In the genomic region with DNA sequence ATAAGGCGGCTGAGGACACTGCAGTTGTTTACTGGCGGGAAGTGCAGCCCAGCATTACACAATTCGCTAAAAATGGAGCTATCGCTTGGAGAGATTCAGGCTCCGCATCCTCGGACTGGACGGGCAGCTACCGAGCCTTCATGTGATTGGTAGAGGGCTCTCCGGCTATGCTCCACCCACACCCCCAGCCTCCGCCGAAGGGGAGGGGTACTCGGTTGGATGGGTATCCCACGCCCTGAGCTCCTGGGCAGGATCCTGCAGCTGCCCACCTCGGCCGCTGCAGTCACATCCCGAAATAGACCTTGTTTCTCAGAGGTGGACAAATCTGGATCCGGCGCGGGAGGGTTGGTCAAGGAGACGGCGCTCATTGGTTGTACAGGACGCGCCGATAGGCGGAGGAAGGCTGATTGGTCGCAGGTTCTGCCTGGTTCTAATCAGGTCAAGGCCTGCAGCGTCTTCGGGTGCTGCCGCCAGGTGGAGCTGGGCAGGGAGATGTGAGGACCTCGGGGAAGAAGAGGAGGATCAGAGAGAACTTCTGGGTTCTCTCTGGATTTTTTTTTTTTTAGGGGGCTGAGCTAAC, we compare ENCODE assay signal across 8 mouse cellular contexts. TPM values are rescaled to one million over a fixed set of nuclear protein-coding genes. Genes with fewer than 3 reads are reported as not detected.
DNase-seq lines count a peak whose midpoint lies in the region; ATAC-seq and TF ChIP-seq lines count a peak whose summit lies in the region.

No protein-coding gene starts in this region.

- ATAC-seq in forebrain, embryonic 11.5 days (replicated peaks; ENCODE audit: low FRiP score), result peak; percentile 98
- ATAC-seq in heart, postnatal 0 days (ENCODE audit: insufficient read depth, low read depth), result peak; percentile 97
- peak; percentile 95 for ATAC-seq in liver, embryonic 16.5 days (ENCODE audit: low read depth)
- peak; percentile 97 for ATAC-seq in neural tube, embryonic 13.5 days (ENCODE audit: low read depth)

- no peaks in the 10 kb centered on the region for H3K79me2 ChIP-seq in CH12.LX (replicated peaks; ENCODE audit: control insufficient read depth, extremely low read depth, insufficient read depth, poor library complexity, severe bottlenecking)

- in situ Hi-C loops in CH12.LX (cut with MboI; ENCODE audit: low pct_ligation_motif_present, low pct_unique_long_range_greater_than_20kb, low sequenced_read_pairs), result loop anchor here (10.0 kb wide), 3 partner anchors 204 to 324 kb away; a partner anchor contains a TSS

- H3K4me2 ChIP-seq in CH12.LX (ENCODE audit: insufficient read depth, low read depth, poor library complexity, severe bottlenecking), result peak overlapping the region; percentile 88
- H3K4me2 ChIP-seq in forebrain, embryonic 11.5 days (ENCODE audit: low read depth, low read length, severe bottlenecking), result peak overlapping the region; percentile 73
- H3K4me2 ChIP-seq in heart, postnatal 0 days (ENCODE audit: low read depth, low read length), result peak overlapping the region; percentile 75
- peak overlapping the region; percentile 80 for H3K4me2 ChIP-seq in liver, embryonic 16.5 days (ENCODE audit: low read depth, low read length)
- peak overlapping the region; percentile 80 for H3K4me2 ChIP-seq in neural tube, embryonic 13.5 days

- TF ChIP-seq EP300 in CH12.LX (IDR thresholded peaks at IDR 0.05; ENCODE audit: low read length), result no peak
- peak; percentile 81 for TF ChIP-seq EP300 in heart, postnatal 0 days (IDR thresholded peaks at IDR 0.05; ENCODE audit: low read depth)

- under 1% methylated on average over 30 of the region's 30 CpGs for WGBS in forebrain, embryonic 11.5 days
- WGBS in heart, postnatal 0 days, result under 1% methylated on average over 30 of the region's 30 CpGs
- under 1% methylated on average over 30 of the region's 30 CpGs for WGBS in liver, embryonic 16.5 days (ENCODE audit: insufficient replicate concordance)
- under 1% methylated on average over 30 of the region's 30 CpGs for WGBS in neural tube, embryonic 13.5 days

- peak overlapping the region; percentile 4; the same call in 1 of the 2 replicates for H3K9ac ChIP-seq in CH12.LX (ENCODE audit: insufficient read depth, low read depth)
- H3K9ac ChIP-seq in forebrain, embryonic 11.5 days (ENCODE audit: low read length), result peak overlapping the region; percentile 56
- H3K9ac ChIP-seq in heart, postnatal 0 days (replicated peaks; ENCODE audit: low read depth, low read length), result peak overlapping the region; percentile 54
- no peak overlapping the region for H3K9ac ChIP-seq in liver, embryonic 16.5 days (ENCODE audit: low read depth, low read length)
- H3K9ac ChIP-seq in neural tube, embryonic 13.5 days, result peak overlapping the region; percentile 67

- peaks cover 0 to 19% of the 10 kb centered on the region in 2 experiments; a peak in 2 of 4 replicates for H3K4me1 ChIP-seq in CH12.LX (ENCODE audit: control insufficient read depth in 1 of 2, insufficient read depth in 2 of 2)
- peaks cover 4% of the 10 kb centered on the region for H3K4me1 ChIP-seq in forebrain, embryonic 11.5 days (replicated peaks; ENCODE audit: control insufficient read depth, insufficient read depth, low read length)
- H3K4me1 ChIP-seq in heart, postnatal 0 days (ENCODE audit: control insufficient read depth, insufficient read depth), result 0 out of 2 replicates have a peak, but pooled peaks cover 8% of the 10 kb centered on the region
- peaks cover 8% of the 10 kb centered on the region for H3K4me1 ChIP-seq in liver, embryonic 16.5 days (ENCODE audit: control insufficient read depth, low read depth, low read length)
- H3K4me1 ChIP-seq in neural tube, embryonic 13.5 days (replicated peaks), result peaks cover 9% of the 10 kb centered on the region
- H3K4me1 ChIP-seq in testis, adult 2 months (ENCODE audit: control insufficient read depth, insufficient read depth, low read length), result peaks cover 15% of the 10 kb centered on the region

- H3K27me3 ChIP-seq in CH12.LX (replicated peaks), result peaks cover 88% of the 10 kb centered on the region
- no peaks in the 10 kb centered on the region; the same call in 1 of the 2 replicates for H3K27me3 ChIP-seq in forebrain, embryonic 11.5 days (ENCODE audit: control insufficient read depth, insufficient read depth, low read length)
- H3K27me3 ChIP-seq in heart, postnatal 0 days (ENCODE audit: control insufficient read depth, insufficient read depth, low read length), result no peaks in the 10 kb centered on the region
- H3K27me3 ChIP-seq in liver, embryonic 16.5 days (ENCODE audit: control insufficient read depth, insufficient read depth, low read depth, low read length), result peaks cover 12% of the 10 kb centered on the region
- H3K27me3 ChIP-seq in neural tube, embryonic 13.5 days, result peaks cover 24% of the 10 kb centered on the region
- no peaks in the 10 kb centered on the region; the same call in 1 of the 2 replicates for H3K27me3 ChIP-seq in testis, adult 2 months (ENCODE audit: control insufficient read depth, insufficient read depth, low read length)

- peak; percentile 41; the same call in 1 of the 2 replicates for TF ChIP-seq POLR2A in CH12.LX (IDR thresholded peaks at IDR 0.05; ENCODE audit: low read depth, low read length)
- no peak; the same call in 1 of the 2 replicates for TF ChIP-seq POLR2A in testis, adult 2 months (IDR thresholded peaks at IDR 0.05; ENCODE audit: control insufficient read depth, low read depth, low read length)

- dilution Hi-C loops in CH12.LX (cut with MboI; ENCODE audit: extremely low pct_ligation_motif_present, extremely low pct_unique_long_range_greater_than_20kb, low sequenced_read_pairs), result no loop called here

- peak; percentile 35 to 96; a peak in 3 of 4 replicates for TF ChIP-seq CTCF in CH12.LX (conservative IDR thresholded peaks at IDR 0.05 in 1 of 2, IDR thresholded peaks at IDR 0.05 in 1 of 2; ENCODE audit: low read depth in 2 of 2, low read length in 2 of 2)
- peak; percentile 95 for TF ChIP-seq CTCF in heart, postnatal 0 days (IDR thresholded peaks at IDR 0.05; ENCODE audit: low read depth)
- peak; percentile 50; the same call in 1 of the 2 replicates for TF ChIP-seq CTCF in testis, adult 2 months (IDR thresholded peaks at IDR 0.05; ENCODE audit: control insufficient read depth, insufficient read depth, insufficient replicate concordance, low read depth, low read length)

- H3K4me3 ChIP-seq in CH12.LX (replicated peaks in 1 of 3; ENCODE audit: low read depth in 2 of 3, low read length in 2 of 3, poor library complexity in 1 of 3), result peak overlapping the region; percentile 58 to 59 (median 59)
- H3K4me3 ChIP-seq in forebrain, embryonic 11.5 days (ENCODE audit: low read depth, low read length), result peak overlapping the region; percentile 47
- peak overlapping the region; percentile 50 for H3K4me3 ChIP-seq in heart, postnatal 0 days (ENCODE audit: low read depth, low read length)
- H3K4me3 ChIP-seq in liver, embryonic 16.5 days (ENCODE audit: low read depth, low read length), result peak overlapping the region; percentile 59
- peak overlapping the region; percentile 49 for H3K4me3 ChIP-seq in neural tube, embryonic 13.5 days
- peak overlapping the region; percentile 81 for H3K4me3 ChIP-seq in testis, adult 2 months (ENCODE audit: control insufficient read depth, low read depth, low read length)

- peak; percentile 96 for DNase-seq in CH12.LX (ENCODE audit: extremely low read depth)
- peak; percentile 79 for DNase-seq in c-Kit-positive CD71-positive TER-119-negative erythroid progenitor cells, embryonic 14.5 days (ENCODE audit: low read depth)
- DNase-seq in forebrain, embryonic 11.5 days (ENCODE audit: low spot score), result peak; percentile 95
- DNase-seq in heart, postnatal 0 days (ENCODE audit: low spot score), result peak; percentile 98
- peak; percentile 95 to 96 for DNase-seq in kidney, postnatal 4 days

- no peak overlapping the region for H3K27ac ChIP-seq in CH12.LX (ENCODE audit: insufficient read depth, low read depth)
- H3K27ac ChIP-seq in forebrain, embryonic 11.5 days (ENCODE audit: low read depth, low read length), result no peak overlapping the region; the same call in 1 of the 2 replicates
- peak overlapping the region; percentile 92 for H3K27ac ChIP-seq in heart, postnatal 0 days (ENCODE audit: low read depth)
- no peak overlapping the region for H3K27ac ChIP-seq in liver, embryonic 16.5 days (ENCODE audit: low read length)
- peak overlapping the region; percentile 82 for H3K27ac ChIP-seq in neural tube, embryonic 13.5 days (replicated peaks)
- peak overlapping the region; percentile 59 for H3K27ac ChIP-seq in testis, adult 2 months (ENCODE audit: control insufficient read depth, insufficient read depth, low read depth, low read length)

- H3K36me3 ChIP-seq in CH12.LX (replicated peaks in 1 of 2; ENCODE audit: control insufficient read depth in 1 of 2, insufficient read depth in 1 of 2, low read length in 1 of 2), result no peaks in the 10 kb centered on the region
- no peaks in the 10 kb centered on the region for H3K36me3 ChIP-seq in forebrain, embryonic 11.5 days (ENCODE audit: control insufficient read depth, insufficient read depth, low read length)
- no peaks in the 10 kb centered on the region for H3K36me3 ChIP-seq in heart, postnatal 0 days (replicated peaks; ENCODE audit: control insufficient read depth, insufficient read depth, low read length)
- no peaks in the 10 kb centered on the region for H3K36me3 ChIP-seq in liver, embryonic 16.5 days (ENCODE audit: control insufficient read depth, insufficient read depth)
- no peaks in the 10 kb centered on the region for H3K36me3 ChIP-seq in neural tube, embryonic 13.5 days
- no peaks in the 10 kb centered on the region for H3K36me3 ChIP-seq in testis, adult 2 months (ENCODE audit: control insufficient read depth, insufficient read depth, low read length)

- H3K9me3 ChIP-seq in CH12.LX (replicated peaks; ENCODE audit: low read length), result no peaks in the 10 kb centered on the region
- H3K9me3 ChIP-seq in forebrain, embryonic 11.5 days (ENCODE audit: control insufficient read depth, low read length), result no peaks in the 10 kb centered on the region
- no peaks in the 10 kb centered on the region for H3K9me3 ChIP-seq in heart, postnatal 0 days (replicated peaks; ENCODE audit: control insufficient read depth, low read length)
- no peaks in the 10 kb centered on the region for H3K9me3 ChIP-seq in liver, embryonic 16.5 days (replicated peaks; ENCODE audit: control insufficient read depth, low read length)
- H3K9me3 ChIP-seq in neural tube, embryonic 13.5 days, result no peaks in the 10 kb centered on the region

- TF ChIP-seq RAD21 in CH12.LX (IDR thresholded peaks at IDR 0.05; ENCODE audit: low read depth, low read length), result peak; percentile 74

RNA-seq across cellular contexts. Expression of a gene that starts 14.1 kb away (rescaled TPM):
- total RNA-seq in CH12.LX (2012; rRNA removed) (not detected in 2 replicates), CH12.LX (2014; rRNA removed) (not detected in 2 replicates)
- polyA plus RNA-seq in CH12.LX (2012; ENCODE audit: insufficient read length, low read depth), result not detected in 2 replicates
- not detected in 2 replicates for polyA plus RNA-seq in forebrain, embryonic 11.5 days (2014; fragmentation: Nextera tagmentation; extraction: Ambion mirVana)
- total RNA-seq in heart, postnatal 0 days (2014; rRNA removed; ENCODE audit: low replicate concordance), result not detected in 2 replicates
- not detected in 2 replicates for polyA plus RNA-seq in heart, postnatal 0 days (2015; fragmentation: Nextera tagmentation; extraction: Ambion mirVana)
- not detected in 2 replicates for polyA plus RNA-seq in liver, embryonic 16.5 days (2015; fragmentation: Nextera tagmentation; extraction: Ambion mirVana)
- polyA plus RNA-seq in neural tube, embryonic 13.5 days (2015; fragmentation: Nextera tagmentation; extraction: Ambion mirVana), result not detected in 2 replicates
- not detected in 2 replicates for polyA plus RNA-seq in testis, adult 2 months (2012; rRNA removed)

RNA-seq across cellular contexts. Expression of a gene that starts 14.3 kb away (rescaled TPM):
- total RNA-seq in CH12.LX (2012; rRNA removed), result 0.04 TPM in 1 of 2 replicates, not detected in the other
- total RNA-seq in CH12.LX (2014; rRNA removed), result not detected in 2 replicates
- 0.08 and 0.17 TPM in 2 replicates for polyA plus RNA-seq in CH12.LX (2012; ENCODE audit: insufficient read length, low read depth)
- 8.7 and 10.1 TPM in 2 replicates for polyA plus RNA-seq in forebrain, embryonic 11.5 days (2014; fragmentation: Nextera tagmentation; extraction: Ambion mirVana)
- total RNA-seq in heart, postnatal 0 days (2014; rRNA removed; ENCODE audit: low replicate concordance), result 0.92 and 1.9 TPM in 2 replicates
- 0.63 and 0.89 TPM in 2 replicates for polyA plus RNA-seq in heart, postnatal 0 days (2015; fragmentation: Nextera tagmentation; extraction: Ambion mirVana)
- polyA plus RNA-seq in liver, embryonic 16.5 days (2015; fragmentation: Nextera tagmentation; extraction: Ambion mirVana), result 0.07 TPM in 1 of 2 replicates, not detected in the other
- 50.1 and 50.4 TPM in 2 replicates for polyA plus RNA-seq in neural tube, embryonic 13.5 days (2015; fragmentation: Nextera tagmentation; extraction: Ambion mirVana)
- 28.1 and 31.3 TPM in 2 replicates for polyA plus RNA-seq in testis, adult 2 months (2012; rRNA removed)

RNA-seq across cellular contexts. Expression of a gene that starts 15.8 kb away (rescaled TPM):
- 20.5 and 22.6 TPM in 2 replicates for total RNA-seq in CH12.LX (2012; rRNA removed)
- total RNA-seq in CH12.LX (2014; rRNA removed), result 31.1 and 32.5 TPM in 2 replicates
- polyA plus RNA-seq in CH12.LX (2012; ENCODE audit: insufficient read length, low read depth), result 24.7 and 27.7 TPM in 2 replicates
- 47.4 and 49.4 TPM in 2 replicates for polyA plus RNA-seq in forebrain, embryonic 11.5 days (2014; fragmentation: Nextera tagmentation; extraction: Ambion mirVana)
- 99.6 and 158 TPM in 2 replicates for total RNA-seq in heart, postnatal 0 days (2014; rRNA removed; ENCODE audit: low replicate concordance)
- 95.6 and 111 TPM in 2 replicates for polyA plus RNA-seq in heart, postnatal 0 days (2015; fragmentation: Nextera tagmentation; extraction: Ambion mirVana)
- 22.3 and 22.8 TPM in 2 replicates for polyA plus RNA-seq in liver, embryonic 16.5 days (2015; fragmentation: Nextera tagmentation; extraction: Ambion mirVana)
- 57.5 and 63.8 TPM in 2 replicates for polyA plus RNA-seq in neural tube, embryonic 13.5 days (2015; fragmentation: Nextera tagmentation; extraction: Ambion mirVana)
- polyA plus RNA-seq in testis, adult 2 months (2012; rRNA removed), result 131 and 132 TPM in 2 replicates

RNA-seq across cellular contexts. Expression of a gene that starts 39.6 kb away (rescaled TPM):
- not detected in 2 replicates for total RNA-seq in CH12.LX (2012; rRNA removed)
- not detected in 2 replicates for total RNA-seq in CH12.LX (2014; rRNA removed)
- polyA plus RNA-seq in CH12.LX (2012; ENCODE audit: insufficient read length, low read depth), result not detected in 2 replicates
- polyA plus RNA-seq in forebrain, embryonic 11.5 days (2014; fragmentation: Nextera tagmentation; extraction: Ambion mirVana), result not detected in 2 replicates
- not detected in 2 replicates for total RNA-seq in heart, postnatal 0 days (2014; rRNA removed; ENCODE audit: low replicate concordance)
- polyA plus RNA-seq in heart, postnatal 0 days (2015; fragmentation: Nextera tagmentation; extraction: Ambion mirVana), result not detected in 2 replicates
- not detected in 2 replicates for polyA plus RNA-seq in liver, embryonic 16.5 days (2015; fragmentation: Nextera tagmentation; extraction: Ambion mirVana)
- not detected in 2 replicates for polyA plus RNA-seq in neural tube, embryonic 13.5 days (2015; fragmentation: Nextera tagmentation; extraction: Ambion mirVana)
- polyA plus RNA-seq in testis, adult 2 months (2012; rRNA removed), result not detected in 2 replicates

RNA-seq across cellular contexts. Expression of a gene that starts 39.6 kb away (rescaled TPM):
- not detected in 2 replicates for total RNA-seq in CH12.LX (2012; rRNA removed)
- not detected in 2 replicates for total RNA-seq in CH12.LX (2014; rRNA removed)
- polyA plus RNA-seq in CH12.LX (2012; ENCODE audit: insufficient read length, low read depth), result not detected in 2 replicates
- polyA plus RNA-seq in forebrain, embryonic 11.5 days (2014; fragmentation: Nextera tagmentation; extraction: Ambion mirVana), result not detected in 2 replicates
- total RNA-seq in heart, postnatal 0 days (2014; rRNA removed; ENCODE audit: low replicate concordance), result not detected in 2 replicates
- not detected in 2 replicates for polyA plus RNA-seq in heart, postnatal 0 days (2015; fragmentation: Nextera tagmentation; extraction: Ambion mirVana)
- not detected in 2 replicates for polyA plus RNA-seq in liver, embryonic 16.5 days (2015; fragmentation: Nextera tagmentation; extraction: Ambion mirVana)
- 0.20 TPM in 1 of 2 replicates, not detected in the other for polyA plus RNA-seq in neural tube, embryonic 13.5 days (2015; fragmentation: Nextera tagmentation; extraction: Ambion mirVana)
- not detected in 2 replicates for polyA plus RNA-seq in testis, adult 2 months (2012; rRNA removed)

Comparison
In these comparisons a context has a peak if more than half of its experiments do, and no peak if none do; other contexts are left out.
1. H3K27ac ChIP-seq: peak in heart, postnatal 0 days (single experiment), neural tube, embryonic 13.5 days (single experiment) and testis, adult 2 months (single experiment); none in CH12.LX (single experiment), forebrain, embryonic 11.5 days (single experiment) and liver, embryonic 16.5 days (single experiment).
2. Peak in every context shown above with its lines, with median percentiles within 50 percentile points of each other: DNase-seq, H3K4me2 ChIP-seq, H3K4me3 ChIP-seq, CTCF ChIP-seq and ATAC-seq.